In the genomic region with DNA sequence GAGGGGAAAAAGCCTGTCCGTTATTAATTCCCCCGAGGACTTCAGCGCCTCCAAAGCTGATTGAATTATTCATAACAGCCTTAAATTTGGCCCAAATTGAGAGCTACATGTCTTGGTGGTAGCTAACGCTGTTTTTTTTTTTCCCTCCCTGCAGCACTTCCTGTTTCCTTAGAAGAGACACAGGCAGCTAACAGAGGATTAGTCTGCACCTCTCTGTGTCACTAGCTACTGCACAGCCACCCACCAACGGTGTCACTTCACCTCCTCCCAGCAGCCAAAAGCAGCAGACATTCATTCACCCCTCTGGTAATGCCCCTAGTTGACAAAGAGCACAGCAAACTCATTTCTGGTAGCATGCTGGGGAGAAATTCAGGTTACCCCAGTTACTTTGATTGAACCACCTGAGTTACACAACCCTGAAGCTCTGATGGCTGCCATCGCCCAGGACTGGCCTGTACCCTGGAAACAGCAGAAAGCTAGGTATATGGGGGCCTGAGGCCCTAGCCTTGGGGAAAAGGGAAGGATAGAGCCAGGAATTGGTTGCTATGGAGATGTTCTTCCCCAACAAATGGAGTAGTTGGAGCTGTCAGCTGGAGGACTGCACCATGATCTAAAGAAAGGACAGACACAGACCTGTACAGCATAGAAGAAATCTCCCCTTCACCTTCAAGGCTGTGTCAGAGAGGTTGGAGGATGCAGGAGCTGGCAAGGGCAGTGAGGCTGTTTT, we compare ENCODE assay signal across 25 mouse cellular contexts.
A peak's percentile ranks its signal among the peaks of the same experiment; 100 is the strongest.
DNase-seq lines count a peak whose midpoint lies in the region; ATAC-seq and TF ChIP-seq lines count a peak whose summit lies in the region.
"Had no signal": no experiment of that assay in that cellular context is flagged by ENCODE, and none has a peak within 500 bp of the region (broad histone marks: within the 10 kb centered on the region; RNA-seq: fewer than 3 reads in every experiment).

No protein-coding gene starts in this region.

- H3K27me3 ChIP-seq in hindbrain, embryonic 16.5 days (replicated peaks; ENCODE audit: control insufficient read depth, insufficient read depth, low read length): no peaks in the 10 kb centered on the region
- no peaks in the 10 kb centered on the region for H3K27me3 ChIP-seq in hindbrain, postnatal 0 days (ENCODE audit: insufficient read depth, low read length)
- H3K27me3 ChIP-seq in midbrain, embryonic 15.5 days (replicated peaks): no peaks in the 10 kb centered on the region
- H3K27me3 ChIP-seq in midbrain, embryonic 11.5 days (ENCODE audit: control insufficient read depth, insufficient read depth, low read length): no peaks in the 10 kb centered on the region
- H3K27me3 ChIP-seq: liver, embryonic 13.5 days; neural tube, embryonic 15.5 days; Patski had no signal

- peak; percentile 5 for DNase-seq in adrenal gland, postnatal 10 days
- no peak for DNase-seq in adrenal gland, postnatal 4 days (ENCODE audit: low spot score in 2 of 2)
- DNase-seq in hindbrain, postnatal 0 days (ENCODE audit: low spot score): no peak
- no peak for DNase-seq in midbrain, embryonic 11.5 days (ENCODE audit: low spot score, missing footprints)
- no peak for DNase-seq in embryo, embryonic 9.5 days (ENCODE audit: extremely low spot score)
- DNase-seq: adrenal gland, postnatal 25 days; cerebellum, adult 11-12 months; cerebellum, postnatal 10 days; gastrocnemius, postnatal 14 days; heart, adult 11 months; kidney, adult 11 months; kidney, postnatal 4 days; liver, embryonic 13.5 days; lung, adult 2 months; lung, postnatal 14 days; thymus, adult 2 months; thymus, postnatal 4 days had no signal

- no peak overlapping the region for H3K9ac ChIP-seq in hindbrain, embryonic 16.5 days (ENCODE audit: low read depth, low read length)
- no peak overlapping the region for H3K9ac ChIP-seq in hindbrain, postnatal 0 days (replicated peaks; ENCODE audit: low read length)
- H3K9ac ChIP-seq in midbrain, embryonic 15.5 days: no peak overlapping the region
- no peak overlapping the region for H3K9ac ChIP-seq in midbrain, embryonic 11.5 days (ENCODE audit: low read length)
- H3K9ac ChIP-seq: liver, embryonic 13.5 days; neural tube, embryonic 15.5 days had no signal

- no peaks in the 10 kb centered on the region for H3K36me3 ChIP-seq in hindbrain, embryonic 16.5 days (ENCODE audit: control insufficient read depth, insufficient read depth, low read length)
- no peaks in the 10 kb centered on the region for H3K36me3 ChIP-seq in hindbrain, postnatal 0 days (ENCODE audit: insufficient read depth, low read length)
- no peaks in the 10 kb centered on the region for H3K36me3 ChIP-seq in midbrain, embryonic 15.5 days (replicated peaks)
- no peaks in the 10 kb centered on the region for H3K36me3 ChIP-seq in midbrain, embryonic 11.5 days (ENCODE audit: control insufficient read depth, insufficient read depth, low read length)
- H3K36me3 ChIP-seq: forebrain, embryonic 10.5 days; G1E; liver, embryonic 13.5 days; neural tube, embryonic 15.5 days had no signal

- H3K4me2 ChIP-seq in hindbrain, embryonic 16.5 days (ENCODE audit: low read length): no peak overlapping the region
- no peak overlapping the region for H3K4me2 ChIP-seq in hindbrain, postnatal 0 days (ENCODE audit: low read depth, low read length)
- H3K4me2 ChIP-seq in midbrain, embryonic 15.5 days: no peak overlapping the region
- H3K4me2 ChIP-seq in midbrain, embryonic 11.5 days: no peak overlapping the region
- H3K4me2 ChIP-seq: heart, embryonic 11.5 days; liver, embryonic 13.5 days; neural tube, embryonic 15.5 days had no signal

- 54% methylated on average over 6 of the region's 6 CpGs for WGBS in hindbrain, embryonic 16.5 days
- 48% methylated on average over 6 of the region's 6 CpGs for WGBS in hindbrain, postnatal 0 days
- 41% methylated on average over 6 of the region's 6 CpGs for WGBS in midbrain, embryonic 15.5 days
- 64% methylated on average over 6 of the region's 6 CpGs for WGBS in midbrain, embryonic 11.5 days

- no peak overlapping the region for H3K4me3 ChIP-seq in hindbrain, embryonic 16.5 days (ENCODE audit: low read length)
- H3K4me3 ChIP-seq in hindbrain, postnatal 0 days (ENCODE audit: low read length): no peak overlapping the region
- H3K4me3 ChIP-seq in midbrain, embryonic 15.5 days: no peak overlapping the region
- H3K4me3 ChIP-seq in midbrain, embryonic 11.5 days (ENCODE audit: low read depth, low read length): no peak overlapping the region
- H3K4me3 ChIP-seq: forebrain, embryonic 10.5 days; liver, embryonic 13.5 days; neural tube, embryonic 15.5 days had no signal

- peak; percentile 61 for ATAC-seq in hindbrain, embryonic 16.5 days
- ATAC-seq in hindbrain, postnatal 0 days: no peak; the same call in 1 of the 2 replicates
- ATAC-seq in midbrain, embryonic 15.5 days (replicated peaks): peak; percentile 86
- no peak for ATAC-seq in midbrain, embryonic 11.5 days (ENCODE audit: low FRiP score)
- ATAC-seq: Patski had no signal

- H3K27ac ChIP-seq in hindbrain, embryonic 16.5 days (ENCODE audit: low read depth, low read length): no peak overlapping the region
- no peak overlapping the region for H3K27ac ChIP-seq in hindbrain, postnatal 0 days
- no peak overlapping the region; the same call in 1 of the 2 replicates for H3K27ac ChIP-seq in midbrain, embryonic 15.5 days
- H3K27ac ChIP-seq in midbrain, embryonic 11.5 days (ENCODE audit: low read depth, low read length): no peak overlapping the region
- H3K27ac ChIP-seq: forebrain, embryonic 10.5 days; liver, embryonic 13.5 days; neural tube, embryonic 15.5 days; stomach, postnatal 0 days had no signal

- H3K4me1 ChIP-seq in hindbrain, embryonic 16.5 days (ENCODE audit: control insufficient read depth, insufficient read depth, low read depth, low read length): no peaks in the 10 kb centered on the region; the same call in 1 of the 2 replicates
- H3K4me1 ChIP-seq in hindbrain, postnatal 0 days (ENCODE audit: insufficient read depth, low read length): 0 out of 2 replicates have a peak, but pooled peaks cover 3% of the 10 kb centered on the region
- H3K4me1 ChIP-seq in midbrain, embryonic 15.5 days: peaks cover 9% of the 10 kb centered on the region
- H3K4me1 ChIP-seq in midbrain, embryonic 11.5 days (ENCODE audit: control insufficient read depth, insufficient read depth, low read length): no peaks in the 10 kb centered on the region
- H3K4me1 ChIP-seq: forebrain, embryonic 10.5 days; liver, embryonic 13.5 days had no signal

- no peak for TF ChIP-seq CTCF in hindbrain, postnatal 0 days (IDR thresholded peaks at IDR 0.05; ENCODE audit: low read depth)

- no peaks in the 10 kb centered on the region for H3K9me3 ChIP-seq in hindbrain, embryonic 16.5 days (ENCODE audit: control insufficient read depth, low read length)
- no peaks in the 10 kb centered on the region for H3K9me3 ChIP-seq in hindbrain, postnatal 0 days (ENCODE audit: low read length)
- H3K9me3 ChIP-seq in midbrain, embryonic 15.5 days: no peaks in the 10 kb centered on the region
- no peaks in the 10 kb centered on the region for H3K9me3 ChIP-seq in midbrain, embryonic 11.5 days (ENCODE audit: control insufficient read depth, low read length)
- H3K9me3 ChIP-seq: neural tube, embryonic 15.5 days had no signal

Comparison
In these comparisons a context has a peak if more than half of its experiments do, and no peak if none do; other contexts are left out.
1. ATAC-seq: peak in hindbrain, embryonic 16.5 days (single experiment) and midbrain, embryonic 15.5 days (single experiment); none in hindbrain, postnatal 0 days (single experiment) and midbrain, embryonic 11.5 days (single experiment).